Mouse (Mus musculus): ENCODE data around the gene Fra10ac1. TPM values are rescaled to one million over a fixed set of nuclear protein-coding genes. Genes with fewer than 3 reads are reported as not detected.

Gene Fra10ac1
- total RNA-seq (2023), result 1 to 10 TPM; 5.9 to 9.2 TPM

DNA sequence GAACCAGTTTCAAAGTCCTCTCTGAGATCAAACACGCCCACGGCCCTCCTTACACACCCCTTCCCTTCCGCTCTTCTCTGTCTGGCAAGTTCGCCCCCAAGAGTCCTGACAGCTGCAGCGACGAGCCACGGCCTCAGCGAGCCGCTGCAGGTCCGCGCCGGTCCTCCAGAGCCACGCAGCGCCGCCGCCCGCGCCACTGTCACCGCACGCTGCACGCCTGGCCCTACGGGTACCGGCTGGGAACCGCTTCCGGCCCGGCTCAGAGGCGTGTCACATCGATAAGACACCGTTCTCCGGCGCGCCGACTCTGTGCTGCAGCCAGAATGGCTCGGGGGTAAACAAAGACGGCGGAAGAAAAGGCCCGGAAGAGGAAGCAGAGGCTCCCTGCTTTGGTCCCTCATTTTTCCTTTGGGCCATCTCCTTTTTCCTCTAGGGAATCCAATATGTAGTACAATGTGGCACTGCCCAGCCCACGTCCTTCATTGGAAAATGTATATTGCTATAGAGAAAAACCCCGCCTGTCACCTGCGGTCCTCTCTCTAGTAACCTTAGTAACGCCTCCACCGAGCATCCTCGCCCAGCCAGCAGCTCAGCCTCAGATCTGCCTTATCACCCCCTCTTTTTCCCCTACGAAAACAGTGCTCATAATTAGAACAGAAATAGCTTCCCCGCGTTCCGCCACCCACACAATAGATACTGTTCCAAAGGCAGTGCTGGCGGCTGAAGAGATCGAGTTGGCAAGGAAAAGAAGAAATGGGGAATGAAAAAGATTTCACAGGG lies at the start of gene Fra10ac1:
Gene Fra10ac1 (minus strand): TSS at position 252 of the 780 bp plus-strand sequence.

DNA sequence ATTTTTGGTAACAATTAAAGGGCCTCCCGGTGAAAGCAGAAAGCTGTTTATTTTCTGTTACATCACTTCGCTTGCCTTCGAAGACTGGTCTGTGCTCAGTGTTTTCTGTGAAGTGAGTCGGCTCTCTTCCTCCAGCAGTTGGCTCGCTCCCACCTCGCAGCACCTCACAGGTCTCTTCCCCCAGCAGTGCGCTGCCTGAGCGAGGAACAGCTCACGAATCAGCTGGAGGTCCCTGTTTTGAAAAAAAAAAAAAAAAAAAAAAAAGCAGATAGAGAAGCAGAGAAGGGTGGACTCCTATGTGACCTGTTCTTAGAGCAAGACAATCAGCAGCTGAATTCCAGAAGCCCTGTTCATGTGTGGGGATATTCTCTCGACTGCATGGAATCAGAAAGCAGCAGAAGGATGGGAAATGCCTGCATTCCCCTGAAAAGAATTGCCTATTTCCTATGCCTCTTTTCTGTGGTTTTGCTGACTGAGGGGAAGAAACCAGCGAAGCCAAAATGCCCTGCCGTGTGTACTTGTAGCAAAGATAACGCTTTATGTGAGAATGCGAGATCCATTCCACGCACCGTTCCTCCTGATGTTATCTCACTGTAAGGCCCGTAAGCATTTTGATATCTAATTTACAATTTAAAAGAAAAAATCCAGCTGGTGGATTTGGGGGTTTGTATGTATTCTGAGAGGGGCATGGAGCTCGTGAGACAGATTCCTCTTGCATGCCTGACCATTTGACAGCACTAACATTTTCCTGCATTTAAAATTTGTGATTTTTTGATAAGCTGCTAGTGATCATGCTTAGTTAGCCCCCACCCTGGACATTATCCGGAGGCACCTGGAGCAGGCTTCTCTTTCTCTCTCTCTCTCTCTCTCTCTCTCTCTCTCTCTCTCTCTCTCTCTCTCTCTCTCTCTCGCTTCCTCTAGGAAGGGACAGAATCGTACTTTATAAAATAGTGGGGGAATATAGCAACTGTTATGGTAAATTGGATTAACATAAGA lies 40.8 kb upstream of the Fra10ac1 start, which contains the start of gene Lgi1:
Gene Lgi1 (plus strand): TSS at position 32 of the 996 bp plus-strand sequence.

Other genes starting within 250 kb of the Fra10ac1 start
- 10 to 100 TPM; 14.3 to 26.4 TPM for gene Myof, start 180.6 kb downstream of the Fra10ac1 start, total RNA-seq (2023)
- gene Cep55, start 169.1 kb downstream of the Fra10ac1 start, total RNA-seq (2023), result 10 to 100 TPM; 15.4 to 18.6 TPM
- gene Ffar4, start 127.1 kb downstream of the Fra10ac1 start, total RNA-seq (2023), result under 1 TPM; 0.51 to 0.62 TPM
- gene Rbp4, start 98.9 kb downstream of the Fra10ac1 start, total RNA-seq (2023), result not detected
- not detected for gene Pde6c, start 91.4 kb downstream of the Fra10ac1 start, total RNA-seq (2023)
- not detected for gene Lgi1, start 40.4 kb upstream of the Fra10ac1 start, total RNA-seq (2023)
- 1 to 10 TPM; 1.1 to 1.5 TPM for gene Slc35g1, start 171.8 kb upstream of the Fra10ac1 start, total RNA-seq (2023)